17 mouse cellular contexts compared by ENCODE assay signal in genomic region chr5:23412247-23412948, GRCm38 (mm10). TPM values are rescaled to one million over a fixed set of nuclear protein-coding genes. Genes with fewer than 3 reads are reported as not detected.
DNase-seq lines count a peak whose midpoint lies in the region; ATAC-seq and TF ChIP-seq lines count a peak whose summit lies in the region.
"Had no signal": no experiment of that assay in that cellular context is flagged by ENCODE, and none has a peak within 500 bp of the region (broad histone marks: within the 10 kb centered on the region; RNA-seq: fewer than 3 reads in every experiment).

No protein-coding gene starts in this region.

- TF ChIP-seq EP300 in heart, adult 2 months (IDR thresholded peaks at IDR 0.05; ENCODE audit: insufficient read depth, low read depth, low read length): no peak
- TF ChIP-seq EP300 in stomach, postnatal 0 days (optimal IDR thresholded peaks at IDR 0.05): no peak

- no peak for TF ChIP-seq POLR2A in heart, adult 2 months (IDR thresholded peaks at IDR 0.05; ENCODE audit: insufficient read depth, low read depth, low read length)

- peaks cover 60% of the 10 kb centered on the region for H3K4me1 ChIP-seq in heart, adult 2 months (ENCODE audit: control insufficient read depth, insufficient read depth, low read length)
- H3K4me1 ChIP-seq in kidney, postnatal 0 days (replicated peaks; ENCODE audit: insufficient read depth, low read length): peaks cover 40% of the 10 kb centered on the region
- H3K4me1 ChIP-seq in neural tube, embryonic 13.5 days (replicated peaks): peaks cover 93% of the 10 kb centered on the region
- peaks cover under 1% of the 10 kb centered on the region; the same call in 1 of the 2 replicates for H3K4me1 ChIP-seq in stomach, postnatal 0 days (replicated peaks; ENCODE audit: control insufficient read depth, insufficient read depth)

- no peaks in the 10 kb centered on the region for H3K27me3 ChIP-seq in heart, adult 2 months (ENCODE audit: control insufficient read depth, insufficient read depth, low read length)
- no peaks in the 10 kb centered on the region for H3K27me3 ChIP-seq in kidney, postnatal 0 days (ENCODE audit: insufficient read depth, low read length)
- H3K27me3 ChIP-seq in neural tube, embryonic 13.5 days: no peaks in the 10 kb centered on the region
- H3K27me3 ChIP-seq in stomach, postnatal 0 days (ENCODE audit: control insufficient read depth, insufficient read depth, low read length): no peaks in the 10 kb centered on the region
- H3K27me3 ChIP-seq: embryonic facial prominence, embryonic 13.5 days had no signal

- no peaks in the 10 kb centered on the region for H3K9me3 ChIP-seq in kidney, postnatal 0 days (replicated peaks; ENCODE audit: low read length)
- no peaks in the 10 kb centered on the region for H3K9me3 ChIP-seq in neural tube, embryonic 13.5 days
- H3K9me3 ChIP-seq in stomach, postnatal 0 days (ENCODE audit: control insufficient read depth, low read length): no peaks in the 10 kb centered on the region
- H3K9me3 ChIP-seq: embryonic facial prominence, embryonic 13.5 days had no signal

- intact Hi-C loops in heart, adult 2 months (cut with DNase I): loop anchor here (5.0 kb wide), 1 partner anchor 160 kb away; no protein-coding TSS in a partner anchor
- intact Hi-C loops in heart, postnatal 10 days (cut with DNase I): loop anchor here (5.0 to 10.0 kb wide), 2 partner anchors 125 to 242 kb away; no protein-coding TSS in a partner anchor

- H3K36me3 ChIP-seq in heart, adult 2 months (ENCODE audit: control insufficient read depth, insufficient read depth, low read length): peaks cover 69% of the 10 kb centered on the region
- no peaks in the 10 kb centered on the region for H3K36me3 ChIP-seq in kidney, postnatal 0 days (ENCODE audit: insufficient read depth, low read length)
- peaks cover 28% of the 10 kb centered on the region for H3K36me3 ChIP-seq in neural tube, embryonic 13.5 days
- H3K36me3 ChIP-seq in stomach, postnatal 0 days (ENCODE audit: control insufficient read depth, insufficient read depth, low read length): no peaks in the 10 kb centered on the region

- ATAC-seq in kidney, postnatal 0 days (replicated peaks; ENCODE audit: low FRiP score, low read depth): no peak
- ATAC-seq in neural tube, embryonic 13.5 days (ENCODE audit: low read depth): no peak
- no peak for ATAC-seq in stomach, postnatal 0 days (ENCODE audit: low FRiP score, low TSS enrichment)
- ATAC-seq: activated CD4-positive, CD25-positive, alpha-beta regulatory T cell, adult 4 months had no signal

- H3K79me2 ChIP-seq in heart, adult 2 months (replicated peaks; ENCODE audit: control insufficient read depth, insufficient read depth, low read length): peaks cover 3% of the 10 kb centered on the region; the same call in 1 of the 2 replicates

- no peak for TF ChIP-seq CTCF in heart, adult 2 months (IDR thresholded peaks at IDR 0.05)
- no peak for TF ChIP-seq CTCF in kidney, postnatal 0 days (IDR thresholded peaks at IDR 0.05; ENCODE audit: low read depth)
- TF ChIP-seq CTCF in stomach, postnatal 0 days (IDR thresholded peaks at IDR 0.05; ENCODE audit: low read depth): no peak

- no peak overlapping the region for H3K4me3 ChIP-seq in heart, adult 2 months
- H3K4me3 ChIP-seq in kidney, postnatal 0 days (replicated peaks; ENCODE audit: low read depth, low read length): no peak overlapping the region
- H3K4me3 ChIP-seq in neural tube, embryonic 13.5 days: no peak overlapping the region
- no peak overlapping the region for H3K4me3 ChIP-seq in stomach, postnatal 0 days (ENCODE audit: low read depth, low read length)
- H3K4me3 ChIP-seq: embryonic facial prominence, embryonic 13.5 days had no signal

- WGBS in heart, adult 2 months: 42% methylated on average over 5 of the region's 5 CpGs
- 69% methylated on average over 5 of the region's 5 CpGs for WGBS in kidney, postnatal 0 days
- 86% methylated on average over 5 of the region's 5 CpGs for WGBS in neural tube, embryonic 13.5 days
- WGBS in stomach, postnatal 0 days: 57% methylated on average over 5 of the region's 5 CpGs

- no peak overlapping the region for H3K4me2 ChIP-seq in kidney, postnatal 0 days (ENCODE audit: low read length)
- H3K4me2 ChIP-seq in neural tube, embryonic 13.5 days: no peak overlapping the region
- no peak overlapping the region for H3K4me2 ChIP-seq in stomach, postnatal 0 days (replicated peaks; ENCODE audit: low read depth)
- H3K4me2 ChIP-seq: embryonic facial prominence, embryonic 13.5 days had no signal

- no peak overlapping the region for H3K9ac ChIP-seq in heart, adult 2 months (ENCODE audit: low read depth, low read length)
- H3K9ac ChIP-seq in kidney, postnatal 0 days (ENCODE audit: low read depth, low read length): no peak overlapping the region
- H3K9ac ChIP-seq in neural tube, embryonic 13.5 days: no peak overlapping the region
- H3K9ac ChIP-seq in stomach, postnatal 0 days (ENCODE audit: low read length): no peak overlapping the region
- H3K9ac ChIP-seq: embryonic facial prominence, embryonic 13.5 days had no signal

- DNase-seq in heart, adult 2 months: no peak
- DNase-seq in heart, postnatal 10 days: no peak
- DNase-seq in kidney, postnatal 0 days (ENCODE audit: low spot score): no peak
- DNase-seq in kidney, adult 11 months: no peak
- no peak for DNase-seq in neural tube, embryonic 10.5 days (ENCODE audit: extremely low spot score, low spot score)
- DNase-seq in stomach, postnatal 0 days (ENCODE audit: low spot score): no peak
- no peak for DNase-seq in urinary bladder, postnatal 36 days (ENCODE audit: low spot score in 2 of 2)
- DNase-seq: cerebellum, adult 11 months; cerebellum, postnatal 36 days; layer of hippocampus, postnatal 36 days; lung, adult 18-20 months; lung, postnatal 4 days; retina, postnatal 1 day; thymus, postnatal 14 days had no signal

- peak overlapping the region; percentile 97 for H3K27ac ChIP-seq in heart, adult 2 months
- peak overlapping the region; percentile 72; the same call in 1 of the 2 replicates for H3K27ac ChIP-seq in kidney, postnatal 0 days
- peak overlapping the region; percentile 91 for H3K27ac ChIP-seq in neural tube, embryonic 13.5 days (replicated peaks)
- peak overlapping the region; percentile 49; the same call in 1 of the 2 replicates for H3K27ac ChIP-seq in stomach, postnatal 0 days (replicated peaks)
- H3K27ac ChIP-seq: embryonic facial prominence, embryonic 13.5 days had no signal

RNA-seq across cellular contexts. Expression of gene Kmt2e, which starts 21.8 kb away (rescaled TPM):
- total RNA-seq in heart, adult 2 months (2021): 10 to 100 TPM; 38.1 to 48.5 TPM
- polyA plus RNA-seq in heart, adult 2 months (2012; rRNA removed): 14.4 and 18.1 TPM in 2 replicates
- total RNA-seq in heart, postnatal 10 days (2021): 10 to 100 TPM; 57.9 to 66.5 TPM
- 76.8 and 85.9 TPM in 2 replicates for polyA plus RNA-seq in kidney, postnatal 0 days (2015; fragmentation: Nextera tagmentation; extraction: Ambion mirVana)
- 151 and 160 TPM in 2 replicates for polyA plus RNA-seq in neural tube, embryonic 13.5 days (2015; fragmentation: Nextera tagmentation; extraction: Ambion mirVana)
- 51.9 and 54.8 TPM in 2 replicates for polyA plus RNA-seq in stomach, postnatal 0 days (2015; fragmentation: Nextera tagmentation; extraction: Ambion mirVana)
